Mouse (Mus musculus) frontal cortex, postnatal 10 days (tissue): ENCODE results near the gene Mapk1ip1l.
A peak's percentile ranks its signal among the peaks of the same experiment; 100 is the strongest.

Experiments used
- DNase-seq, 2 experiments: peaks; one replicate each; pipeline ENCODE4 v3.0.0; 2022; ENCODE audit warnings: low spot score in 2 of 2, mixed read lengths in 1 of 2

The Mapk1ip1l gene

DNA sequence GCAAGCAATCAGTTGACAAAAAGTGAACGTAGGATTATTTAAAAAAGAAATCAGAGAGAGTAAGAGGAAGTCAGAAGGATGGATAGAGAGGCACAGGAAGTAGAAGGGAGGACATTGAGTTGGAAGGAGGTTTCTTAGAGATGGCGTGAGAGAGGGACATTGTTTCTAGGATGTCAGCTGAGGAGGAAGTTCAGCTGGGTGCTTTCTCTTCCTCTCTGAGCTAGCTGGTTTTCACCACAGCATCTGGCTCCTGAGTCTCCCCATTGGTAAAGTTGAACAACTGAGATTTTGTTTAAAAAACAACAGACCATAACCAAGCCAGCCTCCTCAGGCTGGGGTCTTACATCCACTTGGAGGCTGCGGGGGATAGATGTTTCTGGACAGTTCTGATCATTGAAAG, 61.5 kb downstream of the Mapk1ip1l start:
- DNase-seq = no peak

DNA sequence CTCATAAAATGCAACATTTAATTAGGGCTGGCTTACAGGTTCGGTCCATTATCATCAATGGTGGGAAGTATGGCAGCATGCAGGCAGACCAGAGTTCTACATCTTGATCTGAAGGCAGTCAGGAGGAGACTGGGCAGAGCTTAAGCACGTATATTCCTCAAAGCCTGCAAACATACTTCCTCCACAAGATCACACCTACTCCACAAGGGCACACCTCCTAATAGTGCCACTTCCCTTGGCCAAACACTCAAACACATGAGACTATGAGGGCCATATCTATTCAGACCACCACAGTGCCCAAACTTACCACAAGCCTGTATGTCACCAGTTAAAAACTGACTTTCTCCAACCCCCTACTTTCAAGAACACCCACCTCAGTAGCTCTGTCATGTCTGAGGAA, 63.4 kb downstream of the Mapk1ip1l start:
- DNase-seq = no peak

DNA sequence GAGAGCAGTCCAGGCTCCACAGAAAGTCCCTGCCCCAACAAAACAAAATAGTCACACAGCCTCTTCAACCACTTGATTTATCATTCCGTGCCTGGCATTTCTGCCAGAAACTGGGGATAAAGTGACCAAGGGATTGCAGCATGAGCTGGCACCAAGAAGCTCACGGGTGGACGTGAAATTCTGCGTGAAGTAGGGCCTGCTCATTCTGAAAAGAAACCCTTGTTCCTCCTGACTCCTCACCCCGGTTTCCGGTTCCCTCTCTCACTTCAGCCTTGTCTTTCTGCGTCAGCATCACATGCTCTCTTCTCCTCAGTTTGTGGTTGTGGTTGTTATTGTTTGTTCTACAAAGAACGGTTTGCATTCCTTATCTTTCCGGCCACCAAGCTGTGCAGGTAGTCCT, 63.8 kb downstream of the Mapk1ip1l start:
- no peak for DNase-seq

DNA sequence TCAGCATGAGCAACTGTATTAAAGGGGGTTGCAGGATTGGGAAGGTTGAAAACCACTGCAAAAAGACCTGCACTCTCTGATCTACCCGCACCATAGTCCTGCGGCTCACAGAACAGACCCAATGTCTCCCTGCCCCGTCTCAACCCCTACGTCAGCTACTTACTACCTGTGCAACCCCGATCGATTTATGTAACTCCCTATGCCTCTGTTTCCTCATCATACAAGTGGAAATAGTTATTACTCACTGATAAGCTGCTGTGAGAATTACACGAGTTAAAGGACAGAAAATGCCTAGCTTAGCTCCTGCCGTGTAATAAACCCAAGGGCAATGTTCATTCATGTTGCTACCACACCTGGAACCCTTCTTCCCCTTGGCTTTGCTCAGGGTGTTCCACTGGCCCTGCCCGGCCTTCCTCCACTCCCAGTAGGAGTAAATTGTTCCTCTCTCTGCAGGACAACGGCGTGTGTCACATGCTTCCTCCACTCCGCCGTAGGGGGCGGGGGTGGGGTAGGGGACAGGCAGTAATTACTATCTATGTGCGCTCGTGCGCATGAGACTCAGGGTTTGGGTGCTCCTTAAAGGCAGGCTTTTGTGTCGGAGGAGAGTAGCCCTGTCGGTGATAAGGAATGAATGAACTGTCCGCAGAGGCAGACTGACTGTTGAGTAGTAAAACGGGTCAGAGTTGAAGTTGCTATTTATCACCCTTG, 66.8 kb downstream of the Mapk1ip1l start:
- DNase-seq = peak; percentile 22 to 28

DNA sequence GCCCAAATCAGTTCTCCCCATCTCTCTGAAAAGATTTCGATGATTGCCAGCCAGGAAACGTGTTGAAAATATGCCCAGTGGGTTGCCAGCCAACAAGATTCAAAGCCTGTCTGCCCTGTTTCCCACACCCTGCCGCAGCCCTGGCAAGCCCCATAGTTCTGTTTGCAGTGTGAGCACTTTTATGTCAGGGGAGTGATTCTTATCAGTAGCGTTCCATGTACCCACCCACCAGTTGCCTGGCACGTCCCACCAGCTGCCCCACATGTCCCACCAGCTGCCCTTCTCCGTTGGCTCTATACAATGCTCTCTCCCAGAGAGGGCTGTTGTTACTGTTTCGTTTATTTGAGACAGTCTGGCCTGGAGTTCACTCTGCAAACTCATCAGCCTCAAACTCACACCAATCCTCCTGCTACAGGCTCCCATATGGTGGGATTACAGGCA, 68.8 kb downstream of the Mapk1ip1l start:
- peak; percentile 48 for DNase-seq

DNA sequence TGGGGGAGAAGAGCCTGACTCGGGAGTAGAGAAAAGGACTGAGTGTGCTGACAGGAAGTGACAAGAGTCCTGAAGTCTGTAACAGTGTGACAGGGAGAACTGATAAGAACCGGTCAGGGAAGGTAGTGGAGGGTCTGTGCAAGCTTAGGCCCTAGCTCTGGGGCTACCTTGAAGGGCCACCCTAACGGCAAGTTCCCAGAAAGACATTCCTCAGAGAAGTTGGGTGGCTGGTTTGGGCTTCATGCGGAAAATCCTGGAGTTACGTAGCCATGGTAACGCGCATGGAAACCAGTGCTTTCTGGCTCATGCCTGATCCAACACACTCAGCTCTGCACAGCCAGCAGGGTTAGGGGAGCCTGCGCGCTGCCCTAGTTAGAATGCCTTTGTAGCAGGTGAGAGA, 69.4 kb downstream of the Mapk1ip1l start, which contains the start of gene Lgals3:
TSS of gene Lgals3 (plus strand) at position 291 of the 400 bp plus-strand sequence.
- peak; percentile 51 to 59 for DNase-seq

DNA sequence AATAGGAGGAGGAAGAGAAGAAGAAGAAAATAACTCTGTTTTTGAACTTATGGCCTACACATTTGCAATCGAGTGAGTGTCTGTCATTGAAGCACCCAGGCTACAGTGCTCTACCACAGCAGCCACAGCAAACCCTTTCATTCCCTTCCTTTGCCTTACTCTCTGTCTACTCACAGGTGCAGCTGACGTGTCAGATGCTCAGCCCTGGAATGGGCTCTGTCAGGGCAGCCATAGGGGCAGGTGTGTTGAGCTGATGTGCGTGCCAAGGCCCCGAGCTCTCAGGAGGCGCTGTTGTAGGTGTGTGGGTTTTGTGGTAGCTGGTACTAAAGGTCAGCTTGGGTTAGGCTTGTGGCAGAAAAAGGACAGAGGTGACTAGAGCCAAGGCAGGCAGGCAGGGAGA, 71.7 kb downstream of the Mapk1ip1l start:
- DNase-seq = no peak

DNA sequence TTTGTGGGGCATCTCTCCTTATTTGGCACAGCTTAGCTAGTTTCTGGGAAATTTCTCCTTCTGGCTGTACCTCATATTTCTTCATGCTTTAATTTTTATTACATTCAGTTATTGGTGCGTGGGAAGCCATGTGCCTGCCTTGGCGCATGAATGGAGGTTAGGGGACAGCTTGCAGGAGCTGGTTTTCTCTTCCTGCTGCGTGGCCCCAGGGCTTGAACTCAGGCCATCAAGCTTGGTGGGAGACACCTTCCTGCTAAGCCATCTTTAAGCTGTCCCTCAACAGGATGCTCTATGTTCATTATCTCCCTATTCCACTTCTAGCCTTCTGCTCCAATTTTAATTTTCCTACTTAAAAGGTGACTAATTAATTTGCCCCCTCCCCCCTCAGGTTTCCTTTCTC, 72.7 kb downstream of the Mapk1ip1l start:
- no peak for DNase-seq

DNA sequence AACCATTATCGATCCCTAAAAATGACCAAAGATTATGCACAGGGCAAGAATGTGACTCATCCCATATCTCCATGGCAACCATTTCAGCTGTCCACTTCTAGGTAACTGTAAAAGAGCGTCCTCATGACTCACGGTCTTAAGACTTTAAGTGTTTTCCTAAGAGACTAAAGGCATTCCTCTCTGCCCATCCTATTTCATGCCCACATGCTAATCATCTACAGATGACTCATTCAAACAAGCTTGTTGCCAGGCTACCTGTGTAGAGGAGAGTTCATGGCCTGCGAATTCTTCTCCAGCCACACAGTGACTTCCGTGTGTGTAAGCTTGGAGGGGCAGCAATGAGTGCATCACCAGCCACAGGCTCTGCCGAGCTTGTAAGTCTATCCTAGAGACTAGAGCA, 73.6 kb downstream of the Mapk1ip1l start:
- no peak for DNase-seq
